Mouse (Mus musculus): ENCODE measurements around the gene Oard1.

Gene Oard1

GRCm38 (mm10) chr17:48433689-48434330 lies 24.0 kb downstream of the Oard1 start:
- DNase-seq (ENCODE audit: extremely low spot score, low read depth, low spot score): no peak

GRCm38 (mm10) chr17:48434479-48434878 lies 24.7 kb downstream of the Oard1 start:
- no peak for DNase-seq (ENCODE audit: extremely low spot score, low read depth, low spot score)

- no peak for DNase-seq (ENCODE audit: extremely low spot score, low read depth, low spot score)
Measured at GRCm38 (mm10) chr17:48436487-48436886, 26.7 kb downstream of the Oard1 start.

- DNase-seq (ENCODE audit: extremely low spot score, low read depth, low spot score): peak; percentile 53
Measured at GRCm38 (mm10) chr17:48437421-48437911, 27.7 kb downstream of the Oard1 start.

GRCm38 (mm10) chr17:48442745-48443457 lies 33.1 kb downstream of the Oard1 start:
- DNase-seq (ENCODE audit: extremely low spot score, low read depth, low spot score): no peak

GRCm38 (mm10) chr17:48443542-48444145 lies 33.8 kb downstream of the Oard1 start:
- DNase-seq (ENCODE audit: extremely low spot score, low read depth, low spot score): no peak

- no peak for DNase-seq (ENCODE audit: extremely low spot score, low read depth, low spot score)
Measured at GRCm38 (mm10) chr17:48447675-48448074, 37.9 kb downstream of the Oard1 start.

- no peak for DNase-seq (ENCODE audit: extremely low spot score, low read depth, low spot score)
Measured at GRCm38 (mm10) chr17:48450666-48451352, 41.0 kb downstream of the Oard1 start.

GRCm38 (mm10) chr17:48451353-48451675 lies 41.5 kb downstream of the Oard1 start, which contains the start of gene Tspo2:
Gene Tspo2, minus strand, starts transcription at chr17:48451522.
- DNase-seq (ENCODE audit: extremely low spot score, low read depth, low spot score): no peak

- no peak for DNase-seq (ENCODE audit: extremely low spot score, low read depth, low spot score)
Measured at GRCm38 (mm10) chr17:48451753-48452444, 42.1 kb downstream of the Oard1 start.

GRCm38 (mm10) chr17:48453489-48453888 lies 43.7 kb downstream of the Oard1 start:
- no peak for DNase-seq (ENCODE audit: extremely low spot score, low read depth, low spot score)

- no peak for DNase-seq (ENCODE audit: extremely low spot score, low read depth, low spot score)
Measured at GRCm38 (mm10) chr17:48454190-48454589, 44.4 kb downstream of the Oard1 start.

- DNase-seq (ENCODE audit: extremely low spot score, low read depth, low spot score): no peak
Measured at GRCm38 (mm10) chr17:48454688-48455087, 44.9 kb downstream of the Oard1 start, which contains the start of gene Unc5cl. Gene Unc5cl, plus strand, starts transcription at chr17:48454901.

GRCm38 (mm10) chr17:48455955-48456354 lies 46.1 kb downstream of the Oard1 start:
- no peak for DNase-seq (ENCODE audit: extremely low spot score, low read depth, low spot score)

- DNase-seq (ENCODE audit: extremely low spot score, low read depth, low spot score): no peak
Measured at GRCm38 (mm10) chr17:48457971-48458653, 48.3 kb downstream of the Oard1 start.

GRCm38 (mm10) chr17:48462096-48462495 lies 52.3 kb downstream of the Oard1 start:
- no peak for DNase-seq (ENCODE audit: extremely low spot score, low read depth, low spot score)

- no peak for DNase-seq (ENCODE audit: extremely low spot score, low read depth, low spot score)
Measured at GRCm38 (mm10) chr17:48463391-48463790, 53.6 kb downstream of the Oard1 start.

Measured in hindlimb bud, embryonic 11.5 days (tissue).